Mouse (Mus musculus) cerebellum, adult 2 months (tissue): ENCODE measurements around the gene Cdc42se1.

Experiments used
- CTCF ChIP-seq: fragments of 200-500 bp; IDR thresholded peaks from 2 replicates; pipeline ENCODE4 v1.5.1; 2011; ENCODE audit warnings: low read depth, mild to moderate bottlenecking, control low read depth, low read length, moderate library complexity, borderline replicate concordance; ENCODE audit not compliant: insufficient read depth
- POLR2A ChIP-seq: fragments of 200-500 bp; IDR thresholded peaks from 2 replicates; pipeline ENCODE4 v1.6.1; 2011; ENCODE audit warnings: low read length, control low read depth, borderline replicate concordance; ENCODE audit not compliant: insufficient read depth

GRCm38 (mm10) chr3:95223041-95223440, 5.5 kb upstream of the Cdc42se1 start:
- TF ChIP-seq POLR2A (no peak), CTCF (no peak)
